Mouse (Mus musculus): ENCODE measurements around the gene Grik5.

GRCm38 (mm10) chr7:25005421-25006065 is 66.6 kb downstream of the Grik5 start, which contains the start of gene Atp1a3:
- TF ChIP-seq GATA1 (IDR thresholded peaks at IDR 0.05; ENCODE audit: low read length) (no peak), TAL1 (IDR thresholded peaks at IDR 0.05; ENCODE audit: low read length) (no peak)

Measured in erythroblast, embryonic 14.5 days (primary cell).